Mouse (Mus musculus): ENCODE data around the gene Rab44. TPM values are rescaled to one million over a fixed set of nuclear protein-coding genes. Genes with fewer than 3 reads are reported as not detected.
A peak's percentile ranks its signal among the peaks of the same experiment; 100 is the strongest.
"Not testable (repeated sequence)": the region's sequence is repeated elsewhere in the genome, so short reads cannot be mapped to it uniquely, and the experiment has no call there.

The Rab44 gene
- polyA plus RNA-seq, 1 experiment from 2014 or later = 4.4 TPM

GRCm38 (mm10) chr17:29110356-29110755 is 3.6 kb upstream of the Rab44 start:
- H3K36me3 ChIP-seq (ENCODE audit: control insufficient read depth, insufficient read depth, low read length); H3K4me3 ChIP-seq (ENCODE audit: low read depth, low read length); H3K4me2 ChIP-seq; H3K27ac ChIP-seq (ENCODE audit: low read depth, low read length); ATAC-seq (replicated peaks; ENCODE audit: low FRiP score); H3K4me1 ChIP-seq (replicated peaks; ENCODE audit: control insufficient read depth, insufficient read depth, low read length); H3K27me3 ChIP-seq (replicated peaks; ENCODE audit: control insufficient read depth, insufficient read depth, low read length); DNase-seq (ENCODE audit: low spot score); H3K9me3 ChIP-seq (ENCODE audit: control insufficient read depth, low read length); H3K9ac ChIP-seq (ENCODE audit: low read depth, low read length): not testable (repeated sequence)
- 78% methylated on average over 6 of the region's 6 CpGs for WGBS

- peaks cover 8% of the 10 kb centered on the region; the same call in 1 of the 2 replicates for H3K4me1 ChIP-seq (replicated peaks; ENCODE audit: control insufficient read depth, insufficient read depth, low read length)
- H3K36me3 ChIP-seq (ENCODE audit: control insufficient read depth, insufficient read depth, low read length) = no peaks in the 10 kb centered on the region
- WGBS = 41% methylated on average over 5 of the region's 5 CpGs
- H3K27me3 ChIP-seq (replicated peaks; ENCODE audit: control insufficient read depth, insufficient read depth, low read length) = no peaks in the 10 kb centered on the region
- no peak overlapping the region for H3K4me2 ChIP-seq
- no peak overlapping the region for H3K9ac ChIP-seq (ENCODE audit: low read depth, low read length)
- ATAC-seq (replicated peaks; ENCODE audit: low FRiP score) = no peak
- H3K27ac ChIP-seq (ENCODE audit: low read depth, low read length) = no peak overlapping the region
- no peaks in the 10 kb centered on the region for H3K9me3 ChIP-seq (ENCODE audit: control insufficient read depth, low read length)
- no peak for DNase-seq (ENCODE audit: low spot score)
- no peak overlapping the region for H3K4me3 ChIP-seq (ENCODE audit: low read depth, low read length)
Measured at GRCm38 (mm10) chr17:29111332-29111731, 2.6 kb upstream of the Rab44 start.

GRCm38 (mm10) chr17:29116023-29116422 is 2.1 kb downstream of the Rab44 start:
- 69% methylated on average over 12 of the region's 12 CpGs for WGBS
- Histone ChIP-seq H3K4me2 (no peak overlapping the region), H3K9ac (ENCODE audit: low read depth, low read length) (no peak overlapping the region), H3K4me3 (ENCODE audit: low read depth, low read length) (no peak overlapping the region), H3K27ac (ENCODE audit: low read depth, low read length) (no peak overlapping the region), H3K36me3 (ENCODE audit: control insufficient read depth, insufficient read depth, low read length) (no peaks in the 10 kb centered on the region), H3K27me3 (replicated peaks; ENCODE audit: control insufficient read depth, insufficient read depth, low read length) (no peaks in the 10 kb centered on the region), H3K9me3 (ENCODE audit: control insufficient read depth, low read length) (no peaks in the 10 kb centered on the region), H3K4me1 (replicated peaks; ENCODE audit: control insufficient read depth, insufficient read depth, low read length) (peaks cover 8% of the 10 kb centered on the region; the same call in 1 of the 2 replicates)
- ATAC-seq (replicated peaks; ENCODE audit: low FRiP score) = no peak
- DNase-seq (ENCODE audit: low spot score) = no peak

- no peaks in the 10 kb centered on the region for H3K9me3 ChIP-seq (ENCODE audit: control insufficient read depth, low read length)
- no peak overlapping the region for H3K4me3 ChIP-seq (ENCODE audit: low read depth, low read length)
- DNase-seq (ENCODE audit: low spot score) (no peak), ATAC-seq (replicated peaks; ENCODE audit: low FRiP score) (no peak)
- 59% methylated on average over 8 of the region's 8 CpGs for WGBS
- H3K4me2 ChIP-seq = no peak overlapping the region
- no peak overlapping the region for H3K9ac ChIP-seq (ENCODE audit: low read depth, low read length)
- H3K27ac ChIP-seq (ENCODE audit: low read depth, low read length) = no peak overlapping the region
- 0 out of 2 replicates have a peak, but pooled peaks cover 2% of the 10 kb centered on the region for H3K4me1 ChIP-seq (replicated peaks; ENCODE audit: control insufficient read depth, insufficient read depth, low read length)
- no peaks in the 10 kb centered on the region for H3K36me3 ChIP-seq (ENCODE audit: control insufficient read depth, insufficient read depth, low read length)
- H3K27me3 ChIP-seq (replicated peaks; ENCODE audit: control insufficient read depth, insufficient read depth, low read length) = no peaks in the 10 kb centered on the region
Measured at GRCm38 (mm10) chr17:29117006-29117648, 3.2 kb downstream of the Rab44 start.

GRCm38 (mm10) chr17:29118057-29118456 is 4.1 kb downstream of the Rab44 start:
- Histone ChIP-seq H3K36me3 (ENCODE audit: control insufficient read depth, insufficient read depth, low read length) (no peaks in the 10 kb centered on the region), H3K4me2 (no peak overlapping the region), H3K9me3 (ENCODE audit: control insufficient read depth, low read length) (no peaks in the 10 kb centered on the region), H3K27ac (ENCODE audit: low read depth, low read length) (no peak overlapping the region), H3K27me3 (replicated peaks; ENCODE audit: control insufficient read depth, insufficient read depth, low read length) (no peaks in the 10 kb centered on the region), H3K9ac (ENCODE audit: low read depth, low read length) (no peak overlapping the region), H3K4me3 (ENCODE audit: low read depth, low read length) (no peak overlapping the region), H3K4me1 (replicated peaks; ENCODE audit: control insufficient read depth, insufficient read depth, low read length) (0 out of 2 replicates have a peak, but pooled peaks cover 2% of the 10 kb centered on the region)
- 60% methylated on average over 5 of the region's 5 CpGs for WGBS
- ATAC-seq (replicated peaks; ENCODE audit: low FRiP score) (no peak), DNase-seq (ENCODE audit: low spot score) (no peak)

GRCm38 (mm10) chr17:29120666-29121065 is 6.7 kb downstream of the Rab44 start:
- H3K4me2 ChIP-seq = no peak overlapping the region
- H3K4me1 ChIP-seq (replicated peaks; ENCODE audit: control insufficient read depth, insufficient read depth, low read length) = no peaks in the 10 kb centered on the region
- H3K36me3 ChIP-seq (ENCODE audit: control insufficient read depth, insufficient read depth, low read length) = no peaks in the 10 kb centered on the region
- DNase-seq (ENCODE audit: low spot score) (no peak), ATAC-seq (replicated peaks; ENCODE audit: low FRiP score) (no peak)
- no peaks in the 10 kb centered on the region for H3K9me3 ChIP-seq (ENCODE audit: control insufficient read depth, low read length)
- H3K9ac ChIP-seq (ENCODE audit: low read depth, low read length) = no peak overlapping the region
- no peak overlapping the region for H3K27ac ChIP-seq (ENCODE audit: low read depth, low read length)
- H3K4me3 ChIP-seq (ENCODE audit: low read depth, low read length) = no peak overlapping the region
- WGBS = 69% methylated on average over 12 of the region's 12 CpGs
- no peaks in the 10 kb centered on the region for H3K27me3 ChIP-seq (replicated peaks; ENCODE audit: control insufficient read depth, insufficient read depth, low read length)

DNA sequence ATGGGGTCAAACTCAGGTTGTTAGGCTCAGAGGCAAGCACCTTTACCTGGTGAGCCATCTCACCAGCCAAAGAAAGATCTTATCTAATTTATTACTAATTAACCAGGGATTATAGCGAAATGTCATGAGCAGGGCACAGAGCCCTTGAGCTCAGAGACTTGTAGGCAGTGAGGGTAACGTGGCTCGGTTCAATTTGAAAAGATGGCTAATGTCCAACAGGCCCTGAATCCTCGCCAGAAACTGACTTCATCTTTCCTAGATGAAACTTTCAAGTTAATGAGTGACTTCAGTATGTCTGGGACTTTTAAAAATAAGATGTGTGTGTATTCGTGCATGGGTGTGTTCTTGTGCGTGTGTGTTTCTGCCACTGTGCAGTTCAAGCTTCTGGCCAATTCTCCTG is 8.9 kb downstream of the Rab44 start:
- ATAC-seq (replicated peaks; ENCODE audit: low FRiP score) = no peak

DNA sequence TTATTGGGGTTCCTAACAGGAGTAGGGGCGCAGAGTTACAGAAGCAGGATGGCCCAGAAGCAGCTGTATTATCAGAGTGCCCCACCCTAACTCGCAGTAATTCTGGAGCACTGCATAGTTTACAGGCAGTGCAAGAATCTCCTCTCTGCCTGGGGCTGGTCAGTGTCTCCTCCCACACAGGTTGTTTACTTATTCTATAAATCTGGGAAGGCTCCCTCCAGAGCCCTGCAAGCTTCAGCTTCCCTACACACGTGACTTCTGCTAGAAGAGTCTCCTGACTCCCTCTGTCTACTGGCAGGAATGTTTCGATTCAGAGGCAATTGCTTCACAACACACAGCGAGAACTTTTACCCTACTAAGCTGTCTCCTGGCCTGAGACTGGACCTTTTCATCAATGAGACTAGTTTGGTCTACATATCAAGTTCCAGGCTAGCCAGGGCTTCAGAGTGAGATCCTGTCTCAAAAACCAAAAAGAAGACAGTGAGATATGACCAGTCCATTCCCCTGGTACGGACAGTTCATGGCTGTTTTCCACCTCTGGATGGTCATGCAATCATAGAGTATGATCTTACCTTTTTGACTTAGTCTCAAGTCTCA is 9.7 kb downstream of the Rab44 start:
- 62% methylated on average over 6 of the region's 6 CpGs for WGBS
- Histone ChIP-seq H3K27ac (ENCODE audit: low read depth, low read length) (no peak overlapping the region), H3K27me3 (replicated peaks; ENCODE audit: control insufficient read depth, insufficient read depth, low read length) (no peaks in the 10 kb centered on the region)

More for the DNA sequence above, 8.9 kb downstream of the Rab44 start:
- Histone ChIP-seq H3K9me3 (ENCODE audit: control insufficient read depth, low read length) (no peaks in the 10 kb centered on the region), H3K4me1 (replicated peaks; ENCODE audit: control insufficient read depth, insufficient read depth, low read length) (no peaks in the 10 kb centered on the region), H3K4me2 (no peak overlapping the region), H3K27me3 (replicated peaks; ENCODE audit: control insufficient read depth, insufficient read depth, low read length) (no peaks in the 10 kb centered on the region), H3K9ac (ENCODE audit: low read depth, low read length) (no peak overlapping the region), H3K36me3 (ENCODE audit: control insufficient read depth, insufficient read depth, low read length) (no peaks in the 10 kb centered on the region), H3K4me3 (ENCODE audit: low read depth, low read length) (no peak overlapping the region), H3K27ac (ENCODE audit: low read depth, low read length) (no peak overlapping the region)
- no peak for DNase-seq (ENCODE audit: low spot score)
- 78% methylated on average over 6 of the region's 6 CpGs for WGBS

DNA sequence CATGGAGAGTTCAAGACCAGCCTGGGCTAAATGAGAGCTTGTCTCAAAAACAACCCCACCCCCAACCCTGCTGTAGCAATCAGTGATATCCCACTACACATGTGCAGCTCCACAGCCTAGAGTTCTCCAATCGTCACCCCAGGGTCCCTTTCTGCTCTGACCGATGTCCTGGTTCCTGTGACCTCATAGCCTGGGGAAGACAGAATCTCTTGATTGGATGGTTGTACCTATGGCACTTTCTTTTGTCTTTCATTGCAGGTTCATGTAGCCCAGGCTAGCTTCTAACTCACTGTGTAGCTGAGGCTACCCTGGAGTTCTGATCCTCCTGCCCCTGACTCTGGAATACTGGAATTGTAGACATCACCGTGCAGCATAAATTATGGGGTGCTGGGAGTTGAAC is 12.6 kb downstream of the Rab44 start:
- H3K4me1 ChIP-seq (replicated peaks; ENCODE audit: control insufficient read depth, insufficient read depth, low read length) = no peaks in the 10 kb centered on the region
- no peak for ATAC-seq (replicated peaks; ENCODE audit: low FRiP score)
- WGBS = 86% methylated on average over 3 of the region's 3 CpGs

More for the DNA sequence above, 9.7 kb downstream of the Rab44 start:
- Histone ChIP-seq H3K4me1 (replicated peaks; ENCODE audit: control insufficient read depth, insufficient read depth, low read length) (no peaks in the 10 kb centered on the region), H3K36me3 (ENCODE audit: control insufficient read depth, insufficient read depth, low read length) (no peaks in the 10 kb centered on the region), H3K4me2 (no peak overlapping the region), H3K4me3 (ENCODE audit: low read depth, low read length) (no peak overlapping the region), H3K9me3 (ENCODE audit: control insufficient read depth, low read length) (no peaks in the 10 kb centered on the region), H3K9ac (ENCODE audit: low read depth, low read length) (no peak overlapping the region)
- ATAC-seq (replicated peaks; ENCODE audit: low FRiP score) (0 out of 2 replicates have a peak, but pooled peaks have one; percentile 15), DNase-seq (ENCODE audit: low spot score) (no peak)

More for the DNA sequence above, 12.6 kb downstream of the Rab44 start:
- no peaks in the 10 kb centered on the region for H3K36me3 ChIP-seq (ENCODE audit: control insufficient read depth, insufficient read depth, low read length)
- H3K27me3 ChIP-seq (replicated peaks; ENCODE audit: control insufficient read depth, insufficient read depth, low read length) = no peaks in the 10 kb centered on the region
- no peak for DNase-seq (ENCODE audit: low spot score)
- H3K9ac ChIP-seq (ENCODE audit: low read depth, low read length) = no peak overlapping the region
- H3K9me3 ChIP-seq (ENCODE audit: control insufficient read depth, low read length) = no peaks in the 10 kb centered on the region
- H3K4me2 ChIP-seq = no peak overlapping the region
- no peak overlapping the region for H3K4me3 ChIP-seq (ENCODE audit: low read depth, low read length)
- H3K27ac ChIP-seq (ENCODE audit: low read depth, low read length) = no peak overlapping the region

Measured in liver, embryonic 11.5 days (tissue).